ENCODE assay signal across 9 mouse cellular contexts in genomic region chr13:24786014-24786490, GRCm38 (mm10). TPM values are rescaled to one million over a fixed set of nuclear protein-coding genes. Genes with fewer than 3 reads are reported as not detected.
A peak's percentile ranks its signal among the peaks of the same experiment; 100 is the strongest.
DNase-seq lines count a peak whose midpoint lies in the region; ATAC-seq lines count a peak whose summit lies in the region.
"Had no signal": no experiment of that assay in that cellular context is flagged by ENCODE, and none has a peak within 500 bp of the region (broad histone marks: within the 10 kb centered on the region; RNA-seq: fewer than 3 reads in every experiment).

No protein-coding gene starts in this region.

- no peaks in the 10 kb centered on the region for H3K36me3 ChIP-seq in heart, embryonic 10.5 days

- no peaks in the 10 kb centered on the region for H3K4me1 ChIP-seq in heart, embryonic 10.5 days

- no peak overlapping the region for H3K4me3 ChIP-seq in heart, embryonic 10.5 days

- H3K27me3 ChIP-seq in heart, embryonic 10.5 days (ENCODE audit: insufficient read depth, poor library complexity, severe bottlenecking), result no peaks in the 10 kb centered on the region

- peak; percentile 84 for ATAC-seq in granulocyte monocyte progenitor cell, adult 5-6 weeks (replicated peaks; ENCODE audit: poor library complexity, severe bottlenecking)
- ATAC-seq in monocyte, adult 5-6 weeks (replicated peaks; ENCODE audit: insufficient number of reproducible peaks, low FRiP score, low TSS enrichment, poor library complexity, severe bottlenecking), result peak; percentile 48
- no peak for ATAC-seq in erythroid progenitor cell, adult 5-6 weeks (replicated peaks; ENCODE audit: low FRiP score, poor library complexity, severe bottlenecking)

- H3K27ac ChIP-seq in heart, embryonic 10.5 days, result no peak overlapping the region

- DNase-seq in heart, adult 8-10 months (ENCODE audit: low spot score), result peak; percentile 35
- DNase-seq in heart, embryonic 10.5 days (ENCODE audit: low spot score), result no peak
- DNase-seq in Muller cell, postnatal 12 days (ENCODE audit: inconsistent ontology term), result peak; percentile 85
- DNase-seq in layer of hippocampus, adult 11-12 months (ENCODE audit: low spot score), result no peak
- no peak for DNase-seq in urinary bladder, adult 2 months (ENCODE audit: low spot score)

- 50% methylated on average over 11 of the region's 11 CpGs for WGBS in heart, embryonic 10.5 days

- no peaks in the 10 kb centered on the region for H3K9me3 ChIP-seq in heart, embryonic 10.5 days

RNA-seq across cellular contexts. Expression of gene BC005537, which starts 15.4 kb away (rescaled TPM):
- 100 to 1,000 TPM; 108 to 118 (median 112) TPM for total RNA-seq in heart, adult 8-10 months (2022)
- polyA plus RNA-seq in heart, embryonic 10.5 days (2016; fragmentation: Nextera tagmentation; extraction: Ambion mirVana), result 8.0 and 10.4 TPM in 2 replicates
- 166 and 184 TPM in 2 replicates for total RNA-seq in granulocyte monocyte progenitor cell, adult 5-6 weeks (2014; fragmentation: Nextera tagmentation)
- total RNA-seq in granulocyte monocyte progenitor cell, adult 5-6 weeks (2017), result 57.0 and 63.6 TPM in 2 replicates
- 62.4 to 79.9 TPM (median 67.1 TPM) in 3 replicates for total RNA-seq in monocyte, adult 5-6 weeks (2017)
- polyA plus RNA-seq in urinary bladder, adult 2 months (2012; rRNA removed), result 92.9 and 97.0 TPM in 2 replicates
- 101 and 125 TPM in 2 replicates for total RNA-seq in erythroid progenitor cell, adult 5-6 weeks (2015; ENCODE audit: low replicate concordance)
- 68.5 and 78.0 TPM in 2 replicates for total RNA-seq in erythroid progenitor cell, adult 5-6 weeks (2017; ENCODE audit: low replicate concordance)

RNA-seq across cellular contexts. Expression of gene Gmnn, which starts 24.3 kb away (rescaled TPM):
- 10 to 100 TPM; 48.1 to 77.5 (median 69.4) TPM for total RNA-seq in heart, adult 8-10 months (2022)
- polyA plus RNA-seq in heart, embryonic 10.5 days (2016; fragmentation: Nextera tagmentation; extraction: Ambion mirVana), result 126 and 136 TPM in 2 replicates
- 148 and 183 TPM in 2 replicates for total RNA-seq in granulocyte monocyte progenitor cell, adult 5-6 weeks (2014; fragmentation: Nextera tagmentation)
- 214 and 286 TPM in 2 replicates for total RNA-seq in granulocyte monocyte progenitor cell, adult 5-6 weeks (2017)
- total RNA-seq in monocyte, adult 5-6 weeks (2017), result 27.5 to 35.1 TPM (median 30.2 TPM) in 3 replicates
- polyA plus RNA-seq in urinary bladder, adult 2 months (2012; rRNA removed), result 7.9 and 9.8 TPM in 2 replicates
- total RNA-seq in erythroid progenitor cell, adult 5-6 weeks (2015; ENCODE audit: low replicate concordance), result 289 and 378 TPM in 2 replicates
- total RNA-seq in erythroid progenitor cell, adult 5-6 weeks (2017; ENCODE audit: low replicate concordance), result 180 and 322 TPM in 2 replicates

RNA-seq across cellular contexts. Expression of gene Armh2, which starts 45.0 kb away (rescaled TPM):
- not detected for total RNA-seq in heart, adult 8-10 months (2022)
- polyA plus RNA-seq in heart, embryonic 10.5 days (2016; fragmentation: Nextera tagmentation; extraction: Ambion mirVana), result not detected in 2 replicates
- total RNA-seq in granulocyte monocyte progenitor cell, adult 5-6 weeks (2014; fragmentation: Nextera tagmentation), result not detected in 2 replicates
- total RNA-seq in granulocyte monocyte progenitor cell, adult 5-6 weeks (2017), result not detected in 2 replicates
- total RNA-seq in monocyte, adult 5-6 weeks (2017), result not detected in 3 replicates
- polyA plus RNA-seq in urinary bladder, adult 2 months (2012; rRNA removed), result not detected in 2 replicates
- total RNA-seq in erythroid progenitor cell, adult 5-6 weeks (2015; ENCODE audit: low replicate concordance), result not detected in 2 replicates
- not detected in 2 replicates for total RNA-seq in erythroid progenitor cell, adult 5-6 weeks (2017; ENCODE audit: low replicate concordance)
- polyA plus RNA-seq: neural tube, embryonic 11.5 days had no signal

RNA-seq across cellular contexts. Expression of gene Acot13, which starts 45.3 kb away (rescaled TPM):
- 100 to 1,000 TPM; 404 to 453 (median 416) TPM for total RNA-seq in heart, adult 8-10 months (2022)
- 116 and 174 TPM in 2 replicates for polyA plus RNA-seq in heart, embryonic 10.5 days (2016; fragmentation: Nextera tagmentation; extraction: Ambion mirVana)
- 37.7 and 40.4 TPM in 2 replicates for total RNA-seq in granulocyte monocyte progenitor cell, adult 5-6 weeks (2014; fragmentation: Nextera tagmentation)
- total RNA-seq in granulocyte monocyte progenitor cell, adult 5-6 weeks (2017), result 41.8 and 46.1 TPM in 2 replicates
- 27.0 to 33.5 TPM (median 33.2 TPM) in 3 replicates for total RNA-seq in monocyte, adult 5-6 weeks (2017)
- polyA plus RNA-seq in urinary bladder, adult 2 months (2012; rRNA removed), result 94.5 and 97.4 TPM in 2 replicates
- 18.0 and 24.1 TPM in 2 replicates for total RNA-seq in erythroid progenitor cell, adult 5-6 weeks (2015; ENCODE audit: low replicate concordance)
- total RNA-seq in erythroid progenitor cell, adult 5-6 weeks (2017; ENCODE audit: low replicate concordance), result 22.7 and 26.2 TPM in 2 replicates

RNA-seq across cellular contexts. Expression of gene Tdp2, which starts 45.4 kb away (rescaled TPM):
- total RNA-seq in heart, adult 8-10 months (2022), result 10 to 100 TPM; 11.3 to 14.2 (median 13.3) TPM
- 39.7 and 57.2 TPM in 2 replicates for polyA plus RNA-seq in heart, embryonic 10.5 days (2016; fragmentation: Nextera tagmentation; extraction: Ambion mirVana)
- 48.4 and 84.7 TPM in 2 replicates for total RNA-seq in granulocyte monocyte progenitor cell, adult 5-6 weeks (2014; fragmentation: Nextera tagmentation)
- total RNA-seq in granulocyte monocyte progenitor cell, adult 5-6 weeks (2017), result 51.8 and 57.7 TPM in 2 replicates
- total RNA-seq in monocyte, adult 5-6 weeks (2017), result 44.8 to 50.7 TPM (median 49.0 TPM) in 3 replicates
- 22.0 and 28.7 TPM in 2 replicates for polyA plus RNA-seq in urinary bladder, adult 2 months (2012; rRNA removed)
- total RNA-seq in erythroid progenitor cell, adult 5-6 weeks (2015; ENCODE audit: low replicate concordance), result 40.0 and 51.6 TPM in 2 replicates
- total RNA-seq in erythroid progenitor cell, adult 5-6 weeks (2017; ENCODE audit: low replicate concordance), result 22.4 and 54.9 TPM in 2 replicates

Comparison
In these comparisons a context has a peak if more than half of its experiments do, and no peak if none do; other contexts are left out.
1. DNase-seq: peak in heart, adult 8-10 months (single experiment) and Muller cell, postnatal 12 days (single experiment); none in heart, embryonic 10.5 days (single experiment), layer of hippocampus, adult 11-12 months (single experiment) and urinary bladder, adult 2 months (single experiment).